12 mouse cellular contexts compared by ENCODE assay signal in the genomic region with DNA sequence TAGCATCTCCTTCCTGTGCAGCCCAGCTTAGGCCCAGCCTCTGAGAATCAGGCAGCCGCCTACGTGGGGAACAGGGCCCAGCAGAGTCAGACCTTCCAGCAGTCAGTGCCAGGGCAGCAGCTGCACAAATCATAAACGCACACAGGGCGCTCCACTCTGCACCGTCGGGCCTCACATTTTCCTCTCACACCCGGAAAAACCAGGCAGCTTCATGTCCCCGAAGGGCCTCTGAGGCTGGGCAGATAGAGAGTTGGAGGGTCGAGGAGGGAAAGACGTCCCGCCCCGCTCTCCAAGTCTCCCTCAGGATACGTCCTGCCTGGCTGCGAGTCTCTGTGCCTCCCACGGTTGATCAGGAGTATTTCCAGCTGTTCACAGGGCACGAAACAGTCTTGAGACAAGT. TPM values are rescaled to one million over a fixed set of nuclear protein-coding genes. Genes with fewer than 3 reads are reported as not detected.
DNase-seq lines count a peak whose midpoint lies in the region; ATAC-seq and TF ChIP-seq lines count a peak whose summit lies in the region.
"Had no signal": no experiment of that assay in that cellular context is flagged by ENCODE, and none has a peak within 500 bp of the region (broad histone marks: within the 10 kb centered on the region; RNA-seq: fewer than 3 reads in every experiment).

No protein-coding gene starts in this region.

- peak overlapping the region; percentile 28; the same call in 1 of the 2 replicates for H3K9ac ChIP-seq in kidney, embryonic 14.5 days (ENCODE audit: low read depth, low read length)
- no peak overlapping the region for H3K9ac ChIP-seq in heart, embryonic 12.5 days
- peak overlapping the region; percentile 12; the same call in 1 of the 2 replicates for H3K9ac ChIP-seq in limb, embryonic 14.5 days (ENCODE audit: low read depth, low read length, severe bottlenecking)

- peak; percentile 48; the same call in 1 of the 2 replicates for ATAC-seq in kidney, embryonic 14.5 days (ENCODE audit: low FRiP score, low TSS enrichment)
- ATAC-seq in heart, embryonic 12.5 days (ENCODE audit: insufficient number of reproducible peaks, low FRiP score) = peak; percentile 30; the same call in 1 of the 2 replicates
- ATAC-seq in limb, embryonic 14.5 days (ENCODE audit: low FRiP score, low read depth) = peak; percentile 72
- ATAC-seq: hindbrain, embryonic 16.5 days had no signal

- WGBS in kidney, embryonic 14.5 days = 30% methylated on average over 16 of the region's 16 CpGs
- 60% methylated on average over 16 of the region's 16 CpGs for WGBS in heart, embryonic 12.5 days
- WGBS in limb, embryonic 14.5 days = 41% methylated on average over 16 of the region's 16 CpGs

- H3K27ac ChIP-seq in kidney, embryonic 14.5 days (ENCODE audit: low read depth, low read length) = peak overlapping the region; percentile 78
- H3K27ac ChIP-seq in brown adipose tissue, adult 24 weeks (replicated peaks; ENCODE audit: low read depth, low read length) = peak overlapping the region; percentile 46
- H3K27ac ChIP-seq in heart, embryonic 12.5 days (ENCODE audit: poor library complexity, severe bottlenecking) = peak overlapping the region; percentile 57
- H3K27ac ChIP-seq in limb, embryonic 14.5 days (replicated peaks; ENCODE audit: low read depth, low read length) = peak overlapping the region; percentile 74

- no peak overlapping the region for H3K4me3 ChIP-seq in kidney, embryonic 14.5 days (ENCODE audit: low read length)
- no peak overlapping the region for H3K4me3 ChIP-seq in brown adipose tissue, adult 24 weeks (ENCODE audit: insufficient read depth, low read depth, low read length)
- H3K4me3 ChIP-seq in heart, embryonic 12.5 days = no peak overlapping the region
- no peak overlapping the region for H3K4me3 ChIP-seq in limb, embryonic 14.5 days (replicated peaks; ENCODE audit: low read length)
- H3K4me3 ChIP-seq: erythroblast, embryonic 14.5 days had no signal

- no peak for TF ChIP-seq POLR2A in limb, embryonic 14.5 days (IDR thresholded peaks at IDR 0.05; ENCODE audit: borderline replicate concordance, extremely low read depth, insufficient read depth, insufficient read length)

- DNase-seq in kidney, postnatal 25 days = no peak
- DNase-seq in limb, embryonic 14.5 days (ENCODE audit: low spot score) = peak; percentile 40
- no peak for DNase-seq in MN1 (ENCODE audit: low spot score)
- no peak for DNase-seq in T-cell, adult 2 months (ENCODE audit: low spot score)
- DNase-seq in kidney, postnatal 14 days = no peak
- DNase-seq: cerebellum, adult 11-12 months; right cerebral cortex, postnatal 14 days had no signal

- H3K27me3 ChIP-seq in kidney, embryonic 14.5 days (ENCODE audit: control insufficient read depth, insufficient read depth, low read length) = no peaks in the 10 kb centered on the region
- H3K27me3 ChIP-seq in heart, embryonic 12.5 days (replicated peaks) = no peaks in the 10 kb centered on the region
- no peaks in the 10 kb centered on the region for H3K27me3 ChIP-seq in limb, embryonic 14.5 days (ENCODE audit: control insufficient read depth, insufficient read depth, low read length)

- H3K4me2 ChIP-seq in kidney, embryonic 14.5 days (replicated peaks; ENCODE audit: low read depth, low read length) = no peak overlapping the region
- no peak overlapping the region for H3K4me2 ChIP-seq in heart, embryonic 12.5 days
- H3K4me2 ChIP-seq in limb, embryonic 14.5 days (replicated peaks; ENCODE audit: low read depth, low read length, severe bottlenecking) = no peak overlapping the region

- peaks cover 9% of the 10 kb centered on the region; the same call in 1 of the 2 replicates for H3K36me3 ChIP-seq in kidney, embryonic 14.5 days (ENCODE audit: control insufficient read depth, insufficient read depth, low read length)
- H3K36me3 ChIP-seq in heart, embryonic 12.5 days = peaks cover 27% of the 10 kb centered on the region
- peaks cover 17% of the 10 kb centered on the region for H3K36me3 ChIP-seq in limb, embryonic 14.5 days (ENCODE audit: control insufficient read depth, insufficient read depth, low read length)

- H3K4me1 ChIP-seq in kidney, embryonic 14.5 days (ENCODE audit: control insufficient read depth, insufficient read depth, low read length) = peaks cover 31% of the 10 kb centered on the region
- peaks cover 52% of the 10 kb centered on the region for H3K4me1 ChIP-seq in brown adipose tissue, adult 24 weeks (ENCODE audit: control insufficient read depth, insufficient read depth, insufficient read length, low read length)
- peaks cover 40% of the 10 kb centered on the region for H3K4me1 ChIP-seq in heart, embryonic 12.5 days (replicated peaks)
- peaks cover 4% of the 10 kb centered on the region; the same call in 1 of the 2 replicates for H3K4me1 ChIP-seq in limb, embryonic 14.5 days (ENCODE audit: control insufficient read depth, insufficient read depth, low read length)

- H3K9me3 ChIP-seq in kidney, embryonic 14.5 days (ENCODE audit: control insufficient read depth, low read length) = no peaks in the 10 kb centered on the region
- H3K9me3 ChIP-seq in heart, embryonic 12.5 days (replicated peaks) = no peaks in the 10 kb centered on the region
- H3K9me3 ChIP-seq in limb, embryonic 14.5 days (ENCODE audit: control insufficient read depth, low read length) = no peaks in the 10 kb centered on the region

RNA-seq across cellular contexts. Expression of a gene that starts 35.6 kb away (rescaled TPM):
- polyA plus RNA-seq in kidney, embryonic 14.5 days (2014; fragmentation: Nextera tagmentation; extraction: Ambion mirVana) = 50.4 and 51.6 TPM in 2 replicates
- 13.8 and 15.1 TPM in 2 replicates for polyA plus RNA-seq in brown adipose tissue, adult 24 weeks (2012; ENCODE audit: insufficient read depth, insufficient read length, missing spikeins)
- 30.0 and 31.1 TPM in 2 replicates for polyA plus RNA-seq in heart, embryonic 12.5 days (2016; fragmentation: Nextera tagmentation; extraction: Ambion mirVana)
- 57.1 and 59.5 TPM in 2 replicates for polyA plus RNA-seq in limb, embryonic 14.5 days (2012; rRNA removed)
- 49.5 and 64.3 TPM in 2 replicates for polyA plus RNA-seq in limb, embryonic 14.5 days (2014; fragmentation: Nextera tagmentation; extraction: Ambion mirVana)

RNA-seq across cellular contexts. Expression of a gene that starts 35.7 kb away (rescaled TPM):
- 33.5 and 35.3 TPM in 2 replicates for polyA plus RNA-seq in kidney, embryonic 14.5 days (2014; fragmentation: Nextera tagmentation; extraction: Ambion mirVana)
- 19.0 and 28.7 TPM in 2 replicates for polyA plus RNA-seq in brown adipose tissue, adult 24 weeks (2012; ENCODE audit: insufficient read depth, insufficient read length, missing spikeins)
- 33.7 and 39.7 TPM in 2 replicates for polyA plus RNA-seq in heart, embryonic 12.5 days (2016; fragmentation: Nextera tagmentation; extraction: Ambion mirVana)
- 80.1 and 103 TPM in 2 replicates for polyA plus RNA-seq in limb, embryonic 14.5 days (2012; rRNA removed)
- 47.0 and 49.5 TPM in 2 replicates for polyA plus RNA-seq in limb, embryonic 14.5 days (2014; fragmentation: Nextera tagmentation; extraction: Ambion mirVana)

RNA-seq across cellular contexts. Expression of a gene that starts 39.6 kb away (rescaled TPM):
- 16.5 and 17.9 TPM in 2 replicates for polyA plus RNA-seq in kidney, embryonic 14.5 days (2014; fragmentation: Nextera tagmentation; extraction: Ambion mirVana)
- polyA plus RNA-seq in brown adipose tissue, adult 24 weeks (2012; ENCODE audit: insufficient read depth, insufficient read length, missing spikeins) = 14.7 and 20.4 TPM in 2 replicates
- polyA plus RNA-seq in heart, embryonic 12.5 days (2016; fragmentation: Nextera tagmentation; extraction: Ambion mirVana) = 25.5 and 27.8 TPM in 2 replicates
- 93.3 and 120 TPM in 2 replicates for polyA plus RNA-seq in limb, embryonic 14.5 days (2012; rRNA removed)
- polyA plus RNA-seq in limb, embryonic 14.5 days (2014; fragmentation: Nextera tagmentation; extraction: Ambion mirVana) = 20.4 and 20.7 TPM in 2 replicates

RNA-seq across cellular contexts. Expression of a gene that starts 51.0 kb away (rescaled TPM):
- 0.23 and 0.51 TPM in 2 replicates for polyA plus RNA-seq in kidney, embryonic 14.5 days (2014; fragmentation: Nextera tagmentation; extraction: Ambion mirVana)
- not detected in 2 replicates for polyA plus RNA-seq in brown adipose tissue, adult 24 weeks (2012; ENCODE audit: insufficient read depth, insufficient read length, missing spikeins)
- polyA plus RNA-seq in heart, embryonic 12.5 days (2016; fragmentation: Nextera tagmentation; extraction: Ambion mirVana) = 2.1 and 2.3 TPM in 2 replicates
- 2.1 and 2.5 TPM in 2 replicates for polyA plus RNA-seq in limb, embryonic 14.5 days (2012; rRNA removed)
- polyA plus RNA-seq in limb, embryonic 14.5 days (2014; fragmentation: Nextera tagmentation; extraction: Ambion mirVana) = 1.2 and 2.1 TPM in 2 replicates
- polyA plus RNA-seq: erythroblast, embryonic 14.5 days; hindbrain, embryonic 16.5 days had no signal

RNA-seq across cellular contexts. Expression of a gene that starts 56.3 kb away (rescaled TPM):
- 42.7 and 48.5 TPM in 2 replicates for polyA plus RNA-seq in kidney, embryonic 14.5 days (2014; fragmentation: Nextera tagmentation; extraction: Ambion mirVana)
- polyA plus RNA-seq in brown adipose tissue, adult 24 weeks (2012; ENCODE audit: insufficient read depth, insufficient read length, missing spikeins) = 0.48 and 0.58 TPM in 2 replicates
- polyA plus RNA-seq in heart, embryonic 12.5 days (2016; fragmentation: Nextera tagmentation; extraction: Ambion mirVana) = 36.9 and 38.9 TPM in 2 replicates
- 79.0 and 103 TPM in 2 replicates for polyA plus RNA-seq in limb, embryonic 14.5 days (2012; rRNA removed)
- 34.0 and 34.2 TPM in 2 replicates for polyA plus RNA-seq in limb, embryonic 14.5 days (2014; fragmentation: Nextera tagmentation; extraction: Ambion mirVana)
